Mouse (Mus musculus): ENCODE data around the gene Ankrd9. TPM values are rescaled to one million over a fixed set of nuclear protein-coding genes. Genes with fewer than 3 reads are reported as not detected.

The Ankrd9 gene
- total and polyA plus RNA-seq, 3 experiments = 13.8 to 26.0 TPM; not detected in 1

DNA sequence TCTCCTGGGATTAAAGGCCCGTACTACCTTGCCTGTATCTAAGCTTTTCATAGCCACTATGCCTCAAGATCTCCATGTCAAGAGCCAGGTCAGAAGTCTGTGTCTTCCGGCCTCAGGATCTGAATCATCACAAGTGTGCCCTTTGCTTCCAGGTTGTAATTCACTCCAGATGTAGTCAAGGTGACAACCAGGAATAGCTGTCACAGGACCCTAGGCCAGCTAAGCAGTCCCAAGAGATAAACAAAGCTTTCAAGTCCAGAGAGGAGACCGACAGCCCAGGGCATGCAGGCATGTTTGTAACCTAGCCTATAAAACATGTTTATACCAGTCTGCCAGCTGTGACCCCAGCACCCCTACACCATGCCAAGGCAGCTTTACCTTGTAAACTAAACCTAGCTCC is 2.9 kb upstream of the Ankrd9 start:
- no peak overlapping the region for H3K9ac ChIP-seq (ENCODE audit: control insufficient read depth, low read depth, low read length, poor library complexity, severe bottlenecking)
- H3K79me2 ChIP-seq (ENCODE audit: control insufficient read depth, insufficient read depth, low read length, poor library complexity) = peaks cover 12% of the 10 kb centered on the region
- H3K27ac ChIP-seq (ENCODE audit: control insufficient read depth, low read depth, low read length) = no peak overlapping the region
- TF ChIP-seq POLR2AphosphoS5 (IDR thresholded peaks at IDR 0.05; ENCODE audit: borderline replicate concordance, low read depth, low read length) (no peak), ZNF384 (IDR thresholded peaks at IDR 0.05; ENCODE audit: low read depth, low read length) (no peak), CTCF (IDR thresholded peaks at IDR 0.05 in 2 of 3, conservative IDR thresholded peaks at IDR 0.05 in 1 of 3; ENCODE audit: control insufficient read depth in 1 of 3, insufficient read depth in 1 of 3, low read depth in 2 of 3, low read length in 3 of 3, poor library complexity in 1 of 3, severe bottlenecking in 1 of 3) (no peak), ZKSCAN1 (IDR thresholded peaks at IDR 0.05; ENCODE audit: low read depth, low read length) (no peak), POLR2AphosphoS2 (IDR thresholded peaks at IDR 0.05; ENCODE audit: low read length) (no peak), TAL1 (IDR thresholded peaks at IDR 0.05; ENCODE audit: low read length) (no peak), ZMIZ1 (IDR thresholded peaks at IDR 0.05; ENCODE audit: low read depth, low read length) (no peak), MAFK (IDR thresholded peaks at IDR 0.05; ENCODE audit: borderline replicate concordance, low read depth, low read length) (no peak), MXI1 (IDR thresholded peaks at IDR 0.05; ENCODE audit: low read depth, low read length) (no peak)
- no peaks in the 10 kb centered on the region for H3K27me3 ChIP-seq (ENCODE audit: control insufficient read depth in 1 of 2, insufficient read depth in 2 of 2, low read length in 2 of 2)
- H3K36me3 ChIP-seq (ENCODE audit: control insufficient read depth in 1 of 2, insufficient read depth in 2 of 2, low read length in 2 of 2) = peaks cover 0 to 2% of the 10 kb centered on the region in 2 experiments; a peak in 1 of 4 replicates
- no peaks in the 10 kb centered on the region for H3K9me3 ChIP-seq (replicated peaks; ENCODE audit: insufficient read depth, low read length)
- peaks cover 4 to 13% of the 10 kb centered on the region in 2 experiments; a peak in 3 of 4 replicates for H3K4me1 ChIP-seq (ENCODE audit: control insufficient read depth in 1 of 2, insufficient read depth in 2 of 2, low read length in 2 of 2)
- no peak for DNase-seq (ENCODE audit: low read depth, low spot score)
- no peak overlapping the region for H3K4me3 ChIP-seq (ENCODE audit: control insufficient read depth in 1 of 2, insufficient read depth in 1 of 2, low read depth in 2 of 2, low read length in 2 of 2)

DNA sequence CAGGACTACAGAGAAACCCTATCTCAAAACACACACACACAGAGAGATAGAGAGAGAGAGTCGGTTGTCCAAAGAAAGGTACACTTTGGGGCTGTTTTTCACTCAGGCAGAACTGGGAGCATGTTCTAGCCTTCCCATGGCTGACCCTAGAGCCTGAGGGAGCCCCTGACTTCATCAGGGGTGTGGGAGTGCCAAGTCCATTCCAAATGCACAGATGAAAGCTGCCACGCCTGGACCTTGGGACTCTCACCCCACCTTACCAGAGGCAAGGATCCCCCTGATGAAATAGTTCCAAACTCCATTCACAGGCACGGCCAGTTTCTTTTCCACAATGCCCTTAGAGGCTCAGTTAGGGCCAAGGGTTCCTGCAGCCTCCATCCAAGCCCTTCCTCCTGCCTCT is 968 bp upstream of the Ankrd9 start:
- Histone ChIP-seq H3K27me3 (ENCODE audit: control insufficient read depth in 1 of 2, insufficient read depth in 2 of 2, low read length in 2 of 2) (no peaks in the 10 kb centered on the region), H3K4me3 (ENCODE audit: control insufficient read depth in 1 of 2, insufficient read depth in 1 of 2, low read depth in 2 of 2, low read length in 2 of 2) (peak overlapping the region; percentile 54 to 94; a peak in 3 of 4 replicates), H3K9me3 (replicated peaks; ENCODE audit: insufficient read depth, low read length) (no peaks in the 10 kb centered on the region), H3K9ac (ENCODE audit: control insufficient read depth, low read depth, low read length, poor library complexity, severe bottlenecking) (no peak overlapping the region), H3K4me1 (ENCODE audit: control insufficient read depth in 1 of 2, insufficient read depth in 2 of 2, low read length in 2 of 2) (peaks cover 13 to 29% of the 10 kb centered on the region in 2 experiments), H3K36me3 (ENCODE audit: control insufficient read depth in 1 of 2, insufficient read depth in 2 of 2, low read length in 2 of 2) (peaks cover 0 to 15% of the 10 kb centered on the region in 2 experiments; a peak in 2 of 4 replicates), H3K27ac (ENCODE audit: control insufficient read depth, low read depth, low read length) (no peak overlapping the region), H3K79me2 (ENCODE audit: control insufficient read depth, insufficient read depth, low read length, poor library complexity) (peaks cover 12% of the 10 kb centered on the region)
- no peak for DNase-seq (ENCODE audit: low read depth, low spot score)
- TF ChIP-seq KAT2A (conservative IDR thresholded peaks at IDR 0.05; ENCODE audit: low read depth, low read length) (no peak), JUND (IDR thresholded peaks at IDR 0.05; ENCODE audit: low read depth, low read length) (no peak), TBP (IDR thresholded peaks at IDR 0.05; ENCODE audit: low read depth, low read length) (no peak), MEF2A (IDR thresholded peaks at IDR 0.05; ENCODE audit: extremely low read depth, insufficient replicate concordance, low read depth, low read length, poor library complexity, severe bottlenecking) (no peak), ZKSCAN1 (IDR thresholded peaks at IDR 0.05; ENCODE audit: low read depth, low read length) (no peak), ZC3H11A (IDR thresholded peaks at IDR 0.05; ENCODE audit: low read depth, low read length) (no peak), BHLHE40 (IDR thresholded peaks at IDR 0.05; ENCODE audit: borderline replicate concordance, low read depth, low read length) (no peak)
